Mouse (Mus musculus) CD4-positive, CD25-positive, alpha-beta regulatory T cell, adult 9 weeks (primary cell): Measurements from ENCODE around the gene Henmt1. TPM values are rescaled to one million over a fixed set of nuclear protein-coding genes. Genes with fewer than 3 reads are reported as not detected.

Source experiments
- polyA plus RNA-seq: library from polyadenylated mRNA; unstranded; fragments of 100-300 nt; shearing (Covaris generic); gene quantifications from one replicate; pipeline ENCODE4 v1.2.1, GENCODE M21; 2017

Henmt1 gene
- polyA plus RNA-seq = 0.67 TPM

GRCm38 (mm10) chr3:108939573-108939972, at the start of gene Henmt1:
Henmt1 (plus strand) TSS chr3:108939873.

GRCm38 (mm10) chr3:108889908-108890307, 49.8 kb upstream of the Henmt1 start, which contains the start of gene Fndc7:
Fndc7 (minus strand) TSS chr3:108890008.

GRCm38 (mm10) chr3:108911548-108912413, 27.9 kb upstream of the Henmt1 start, which contains the start of gene Prpf38b:
Prpf38b (minus strand) TSS chr3:108911727.

GRCm38 (mm10) chr3:108940001-108940633, 444 bp downstream of the Henmt1 start, which contains the start of gene Gm9857:
Gm9857 (minus strand) TSS chr3:108940445.

Other genes with a start within 250 kb of the Henmt1 start
- 3.2 TPM for gene Gpsm2, start 217.6 kb upstream of the Henmt1 start, polyA plus RNA-seq
- gene Aknad1, start 200.2 kb upstream of the Henmt1 start, polyA plus RNA-seq = not detected
- 76.4 TPM for gene Stxbp3, start 99.3 kb upstream of the Henmt1 start, polyA plus RNA-seq
- 0.50 TPM for gene Fndc7, start 49.9 kb upstream of the Henmt1 start, polyA plus RNA-seq
- 70.3 TPM for gene Prpf38b, start 28.1 kb upstream of the Henmt1 start, polyA plus RNA-seq
- gene Gm9857, start 572 bp downstream of the Henmt1 start, polyA plus RNA-seq = not detected
- 1.1 TPM for gene Fam102b, start 87.7 kb downstream of the Henmt1 start, polyA plus RNA-seq
- not detected for gene Slc25a54, start 140.6 kb downstream of the Henmt1 start, polyA plus RNA-seq
- gene Slc25a24, start 183.3 kb downstream of the Henmt1 start, polyA plus RNA-seq = 13.6 TPM